Mouse (Mus musculus) testis, adult 2 months (tissue): ENCODE measurements around the gene Top2a.

ENCODE experiments used
- CTCF ChIP-seq: fragments of 200-500 bp; IDR thresholded peaks from 2 replicates; pipeline ENCODE4 v1.5.1; 2012; ENCODE audit warnings: low read depth, mild to moderate bottlenecking, inconsistent platforms, low read length, moderate library complexity; ENCODE audit not compliant: control insufficient read depth, insufficient read depth, insufficient replicate concordance
- POLR2A ChIP-seq: fragments of 200-500 bp; IDR thresholded peaks from 2 replicates; pipeline ENCODE4 v1.6.1; 2012; ENCODE audit warnings: low read depth, mild to moderate bottlenecking, inconsistent platforms, low read length, moderate library complexity; ENCODE audit not compliant: control insufficient read depth

- TF ChIP-seq CTCF (no peak), POLR2A (no peak)
Observed at GRCm38 (mm10) chr11:99068455-99068854, 44.5 kb upstream of the Top2a start.
